Mouse (Mus musculus): ENCODE results near the gene Supt16.

DNA sequence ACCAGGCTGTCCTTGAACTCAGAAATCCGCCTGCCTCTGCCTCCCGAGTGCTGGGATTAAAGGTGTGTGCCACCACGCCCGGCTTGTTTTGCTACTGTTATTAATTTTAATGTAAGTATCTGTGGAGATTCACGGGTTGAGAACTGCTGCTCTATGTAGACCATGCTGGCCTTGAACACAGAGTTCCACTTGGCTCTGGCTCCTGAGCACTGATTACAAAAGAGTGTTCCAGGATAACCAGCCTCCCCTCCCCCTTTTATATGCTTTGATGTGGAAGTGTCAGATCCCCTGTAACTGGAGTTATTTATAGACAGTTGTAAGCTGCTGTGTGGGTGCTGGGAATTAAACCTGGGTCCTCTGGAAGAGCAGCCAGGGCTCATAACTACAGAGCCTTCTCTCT lies 80.0 kb downstream of the Supt16 start:
- TF ChIP-seq POLR2A (IDR thresholded peaks at IDR 0.05; ENCODE audit: borderline replicate concordance, control insufficient read depth, low read depth, low read length): no peak
- TF ChIP-seq CTCF (IDR thresholded peaks at IDR 0.05; ENCODE audit: control insufficient read depth, insufficient read depth, low read length): no peak
